Mouse (Mus musculus) mesoderm, embryonic 11.5 days (tissue): ENCODE data around the gene Zfp958.
A peak's percentile ranks its signal among the peaks of the same experiment; 100 is the strongest.
"Not testable (repeated sequence)": the region's sequence is repeated elsewhere in the genome, so short reads cannot be mapped to it uniquely, and the experiment has no call there.

Experiments used
- DNase-seq: peaks from one replicate; pipeline ENCODE4 v3.0.0-alpha.2; 2012; ENCODE audit warnings: low read depth, low spot score

The Zfp958 gene

GRCm38 (mm10) chr8:4612932-4613853 is at the start of gene Zfp958:
Zfp958 (plus strand) TSS chr8:4613167.
- peak; percentile 97 for DNase-seq

- peak; percentile 10 for DNase-seq
Measured at GRCm38 (mm10) chr8:4581986-4582385, 31.0 kb upstream of the Zfp958 start.

GRCm38 (mm10) chr8:4582754-4583178 is 30.2 kb upstream of the Zfp958 start:
- no peak for DNase-seq

GRCm38 (mm10) chr8:4584660-4585059 is 28.3 kb upstream of the Zfp958 start:
- no peak for DNase-seq

- DNase-seq: peak; percentile 18
Measured at GRCm38 (mm10) chr8:4586356-4586755, 26.6 kb upstream of the Zfp958 start.

GRCm38 (mm10) chr8:4588165-4589000 is 24.6 kb upstream of the Zfp958 start:
- peak; percentile 82 for DNase-seq

GRCm38 (mm10) chr8:4608896-4609295 is 4.1 kb upstream of the Zfp958 start:
- no peak for DNase-seq

- not testable (repeated sequence) for DNase-seq
Measured at GRCm38 (mm10) chr8:4611626-4612175, 1.3 kb upstream of the Zfp958 start.

- no peak for DNase-seq
Measured at GRCm38 (mm10) chr8:4627349-4627748, 14.4 kb downstream of the Zfp958 start.

- no peak for DNase-seq
Measured at GRCm38 (mm10) chr8:4637071-4637470, 24.1 kb downstream of the Zfp958 start.

GRCm38 (mm10) chr8:4642974-4643373 is 30.0 kb downstream of the Zfp958 start:
- DNase-seq: not testable (repeated sequence)

- DNase-seq: peak; percentile 54
Measured at GRCm38 (mm10) chr8:4656536-4656935, 43.6 kb downstream of the Zfp958 start.

- no peak for DNase-seq
Measured at GRCm38 (mm10) chr8:4675191-4676003, 62.4 kb downstream of the Zfp958 start.

- no peak for DNase-seq
Measured at GRCm38 (mm10) chr8:4676586-4676985, 63.6 kb downstream of the Zfp958 start.

GRCm38 (mm10) chr8:4677265-4678217 is 64.6 kb downstream of the Zfp958 start:
- peak; percentile 98 for DNase-seq

GRCm38 (mm10) chr8:4678218-4678907 is 65.4 kb downstream of the Zfp958 start:
- peak; percentile 92 for DNase-seq

GRCm38 (mm10) chr8:4678908-4679545 is 66.1 kb downstream of the Zfp958 start:
- no peak for DNase-seq

- no peak for DNase-seq
Measured at GRCm38 (mm10) chr8:4679796-4680195, 66.8 kb downstream of the Zfp958 start.
